Mouse (Mus musculus): Measurements from ENCODE around the gene Ssbp4. TPM values are rescaled to one million over a fixed set of nuclear protein-coding genes. Genes with fewer than 3 reads are reported as not detected.

Gene Ssbp4
- polyA plus RNA-seq, 1 experiment: 181 TPM

- TF ChIP-seq CTCF (IDR thresholded peaks at IDR 0.05; ENCODE audit: borderline replicate concordance, insufficient read depth, low read depth, low read length): no peak
- TF ChIP-seq POLR2A (IDR thresholded peaks at IDR 0.05; ENCODE audit: borderline replicate concordance, insufficient read depth, low read length): no peak
- Histone ChIP-seq H3K27me3 (ENCODE audit: control insufficient read depth, insufficient read depth, low read length) (no peaks in the 10 kb centered on the region), H3K4me1 (ENCODE audit: control insufficient read depth, insufficient read depth, low read length) (peaks cover 14% of the 10 kb centered on the region; the same call in 1 of the 2 replicates), H3K4me3 (replicated peaks; ENCODE audit: insufficient read depth, low read depth, low read length) (peak overlapping the region; percentile 59), H3K27ac (ENCODE audit: insufficient read depth, low read length) (peak overlapping the region; percentile 1; the same call in 1 of the 2 replicates)
- DNase-seq: peak in 1 of 2 experiments; percentile 56
- 18% methylated on average over 66 of the region's 68 CpGs for WGBS
Observed at GRCm38 (mm10) chr8:70597417-70598272, 11.0 kb downstream of the Ssbp4 start.

GRCm38 (mm10) chr8:70596775-70597416, 11.8 kb downstream of the Ssbp4 start:
- TF ChIP-seq CTCF (IDR thresholded peaks at IDR 0.05; ENCODE audit: borderline replicate concordance, insufficient read depth, low read depth, low read length) (peak; percentile 37; the same call in 1 of the 2 replicates), POLR2A (IDR thresholded peaks at IDR 0.05; ENCODE audit: borderline replicate concordance, insufficient read depth, low read length) (no peak)
- Histone ChIP-seq H3K27ac (ENCODE audit: insufficient read depth, low read length) (no peak overlapping the region), H3K4me1 (ENCODE audit: control insufficient read depth, insufficient read depth, low read length) (peaks cover 14% of the 10 kb centered on the region; the same call in 1 of the 2 replicates), H3K27me3 (ENCODE audit: control insufficient read depth, insufficient read depth, low read length) (no peaks in the 10 kb centered on the region), H3K4me3 (replicated peaks; ENCODE audit: insufficient read depth, low read depth, low read length) (peak overlapping the region; percentile 32)
- DNase-seq: peak; percentile 72 to 75
- 32% methylated on average over 17 of the region's 17 CpGs for WGBS

GRCm38 (mm10) chr8:70596216-70596615, 12.5 kb downstream of the Ssbp4 start:
- 81% methylated on average over 18 of the region's 18 CpGs for WGBS
- Histone ChIP-seq H3K4me3 (replicated peaks; ENCODE audit: insufficient read depth, low read depth, low read length) (no peak overlapping the region), H3K27me3 (ENCODE audit: control insufficient read depth, insufficient read depth, low read length) (no peaks in the 10 kb centered on the region), H3K27ac (ENCODE audit: insufficient read depth, low read length) (no peak overlapping the region), H3K4me1 (ENCODE audit: control insufficient read depth, insufficient read depth, low read length) (peaks cover 14% of the 10 kb centered on the region; the same call in 1 of the 2 replicates)
- no peak for DNase-seq
- TF ChIP-seq POLR2A (IDR thresholded peaks at IDR 0.05; ENCODE audit: borderline replicate concordance, insufficient read depth, low read length) (no peak), CTCF (IDR thresholded peaks at IDR 0.05; ENCODE audit: borderline replicate concordance, insufficient read depth, low read depth, low read length) (no peak)

- TF ChIP-seq CTCF (IDR thresholded peaks at IDR 0.05; ENCODE audit: borderline replicate concordance, insufficient read depth, low read depth, low read length): no peak
- TF ChIP-seq POLR2A (IDR thresholded peaks at IDR 0.05; ENCODE audit: borderline replicate concordance, insufficient read depth, low read length): no peak
- WGBS: 94% methylated on average over 12 of the region's 12 CpGs
- no peak overlapping the region for H3K4me3 ChIP-seq (replicated peaks; ENCODE audit: insufficient read depth, low read depth, low read length)
Observed at GRCm38 (mm10) chr8:70595811-70596210, 12.9 kb downstream of the Ssbp4 start.

GRCm38 (mm10) chr8:70594621-70595564, 13.8 kb downstream of the Ssbp4 start:
- Histone ChIP-seq H3K27ac (ENCODE audit: insufficient read depth, low read length) (no peak overlapping the region), H3K4me3 (replicated peaks; ENCODE audit: insufficient read depth, low read depth, low read length) (peak overlapping the region; percentile 59), H3K27me3 (ENCODE audit: control insufficient read depth, insufficient read depth, low read length) (no peaks in the 10 kb centered on the region), H3K4me1 (ENCODE audit: control insufficient read depth, insufficient read depth, low read length) (peaks cover 14% of the 10 kb centered on the region; the same call in 1 of the 2 replicates)
- 7% methylated on average over 82 of the region's 82 CpGs for WGBS
- peak in 1 of 2 experiments; percentile 56 for DNase-seq
- TF ChIP-seq POLR2A (IDR thresholded peaks at IDR 0.05; ENCODE audit: borderline replicate concordance, insufficient read depth, low read length) (no peak), CTCF (IDR thresholded peaks at IDR 0.05; ENCODE audit: borderline replicate concordance, insufficient read depth, low read depth, low read length) (no peak)

More at GRCm38 (mm10) chr8:70595811-70596210, 12.9 kb downstream of the Ssbp4 start:
- Histone ChIP-seq H3K27ac (ENCODE audit: insufficient read depth, low read length) (no peak overlapping the region), H3K27me3 (ENCODE audit: control insufficient read depth, insufficient read depth, low read length) (no peaks in the 10 kb centered on the region), H3K4me1 (ENCODE audit: control insufficient read depth, insufficient read depth, low read length) (peaks cover 14% of the 10 kb centered on the region; the same call in 1 of the 2 replicates)
- no peak for DNase-seq

- Histone ChIP-seq H3K27me3 (ENCODE audit: control insufficient read depth, insufficient read depth, low read length) (no peaks in the 10 kb centered on the region), H3K4me1 (ENCODE audit: control insufficient read depth, insufficient read depth, low read length) (peaks cover 14% of the 10 kb centered on the region; the same call in 1 of the 2 replicates), H3K4me3 (replicated peaks; ENCODE audit: insufficient read depth, low read depth, low read length) (peak within 1 kb of the TSS; percentile 59), H3K27ac (ENCODE audit: insufficient read depth, low read length) (no peak within 1 kb of the TSS; the same call in 1 of the 2 replicates)
- DNase-seq: peak; percentile 65 to 73
- 3% methylated on average over 40 of the region's 40 CpGs for WGBS
- no peak for TF ChIP-seq CTCF (IDR thresholded peaks at IDR 0.05; ENCODE audit: borderline replicate concordance, insufficient read depth, low read depth, low read length)
- peak; percentile 26; the same call in 1 of the 2 replicates for TF ChIP-seq POLR2A (IDR thresholded peaks at IDR 0.05; ENCODE audit: borderline replicate concordance, insufficient read depth, low read length)
Observed at GRCm38 (mm10) chr8:70593961-70594609, 14.6 kb downstream of the Ssbp4 start, which contains the start of gene Isyna1. Gene Isyna1, plus strand, starts transcription at chr8:70594373.

All from cerebellum, adult 2 months (tissue).